Mouse (Mus musculus) brain, embryonic 14.5 days (tissue): ENCODE data around the gene Flt3.

Experiments used
- CTCF ChIP-seq: fragments of 200-500 bp; IDR thresholded peaks from 2 replicates; pipeline ENCODE4 v1.5.1; 2012; ENCODE audit warnings: inconsistent platforms, mild to moderate bottlenecking, moderate library complexity, borderline replicate concordance; ENCODE audit not compliant: insufficient read depth, insufficient read length; ENCODE audit errors: extremely low read depth
- POLR2A ChIP-seq: fragments of 200-500 bp; IDR thresholded peaks from 2 replicates; pipeline ENCODE4 v1.6.1; 2012; ENCODE audit warnings: mild to moderate bottlenecking, inconsistent platforms, borderline replicate concordance; ENCODE audit not compliant: poor library complexity, insufficient read depth, insufficient read length, severe bottlenecking; ENCODE audit errors: extremely low read depth

DNA sequence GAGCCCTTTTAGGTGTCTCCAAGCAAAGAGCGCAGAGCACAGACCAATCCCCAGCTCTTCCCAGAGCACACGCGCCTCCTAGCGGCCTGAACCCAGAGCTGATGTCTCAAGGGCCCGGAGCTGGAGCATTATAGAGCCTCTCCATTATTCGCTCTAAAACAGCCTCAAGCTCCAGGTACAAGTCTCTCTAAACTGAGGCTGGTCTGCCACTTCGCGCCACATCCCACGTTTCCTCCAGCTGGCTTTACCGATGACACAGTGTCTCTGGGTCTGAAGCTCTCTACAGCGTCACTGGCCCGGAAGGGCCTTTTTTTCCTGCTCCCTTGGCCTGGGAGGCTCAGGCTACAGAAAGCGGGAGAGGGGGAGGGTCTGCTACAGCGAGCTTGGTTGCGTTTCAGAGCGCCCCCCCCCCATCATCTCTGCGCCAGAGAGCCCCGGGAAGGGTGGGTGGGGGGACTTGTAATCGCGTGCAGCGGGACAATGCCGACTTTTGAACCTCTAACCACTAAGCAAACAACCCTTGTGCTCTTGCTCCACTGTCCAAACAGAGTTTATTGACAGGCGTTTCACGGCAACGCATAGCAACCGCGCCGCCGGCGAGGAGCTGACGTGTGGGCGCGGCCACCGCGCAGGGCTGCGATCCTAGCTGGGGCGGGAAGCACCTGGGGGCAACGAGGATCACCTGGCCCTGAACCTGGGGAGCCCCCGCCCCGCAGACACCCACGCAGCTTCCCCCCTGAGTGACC, 100.9 kb downstream of the Flt3 start:
- TF ChIP-seq CTCF = peak; percentile 84
- no peak for TF ChIP-seq POLR2A
